Mouse (Mus musculus) CH12F3 (cell line): ENCODE measurements around the gene Magi1.
"Not testable (repeated sequence)": the region's sequence is repeated elsewhere in the genome, so short reads cannot be mapped to it uniquely, and the experiment has no call there.

ENCODE experiments used
- in situ Hi-C: fragments of 300-500 bp; cut with MboI; formaldehyde crosslinking; loops from 2 replicates; pipeline ENCODE4 v1.14.3; 2020; ENCODE audit warnings: low sequenced_read_pairs

Magi1 gene

DNA sequence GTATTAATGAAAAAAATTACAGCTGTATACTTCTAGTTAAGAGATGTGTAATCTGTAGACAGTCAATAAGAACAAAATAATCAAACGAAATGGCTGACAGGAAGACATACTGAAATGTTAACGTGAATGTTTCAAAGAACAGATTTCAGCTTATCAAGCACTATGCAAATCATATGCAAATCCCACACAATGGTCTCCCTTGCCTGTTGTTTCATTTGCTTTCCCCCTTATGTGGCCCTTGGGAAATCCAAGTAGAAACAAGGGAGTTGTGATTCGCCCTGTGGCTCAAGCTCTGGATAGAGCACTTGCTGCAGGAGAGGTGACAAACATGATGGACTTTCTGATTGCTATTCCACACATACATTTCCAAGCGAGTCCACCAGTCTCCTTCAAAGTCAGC lies 275.1 kb downstream of the Magi1 start:
- in situ Hi-C loops, result no loop called here

DNA sequence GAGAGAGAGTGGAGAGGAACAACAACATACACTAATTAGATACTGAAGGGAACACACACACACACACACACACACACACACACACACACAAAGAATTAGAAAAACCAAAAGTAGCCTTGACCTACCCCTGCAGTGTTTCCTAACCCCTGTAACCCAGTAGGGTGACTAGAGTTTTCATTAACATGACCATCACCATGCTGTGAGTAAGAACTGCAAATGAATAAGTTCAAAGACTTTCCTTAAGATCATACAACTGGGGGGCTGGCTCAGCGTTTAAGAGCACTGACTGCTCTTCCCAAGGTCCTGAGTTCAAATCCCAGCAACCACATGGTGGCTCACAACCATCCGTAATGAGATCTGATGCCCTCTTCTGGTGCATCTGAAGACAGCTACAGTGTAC lies 280.1 kb downstream of the Magi1 start:
- in situ Hi-C loops, result not testable (repeated sequence)

DNA sequence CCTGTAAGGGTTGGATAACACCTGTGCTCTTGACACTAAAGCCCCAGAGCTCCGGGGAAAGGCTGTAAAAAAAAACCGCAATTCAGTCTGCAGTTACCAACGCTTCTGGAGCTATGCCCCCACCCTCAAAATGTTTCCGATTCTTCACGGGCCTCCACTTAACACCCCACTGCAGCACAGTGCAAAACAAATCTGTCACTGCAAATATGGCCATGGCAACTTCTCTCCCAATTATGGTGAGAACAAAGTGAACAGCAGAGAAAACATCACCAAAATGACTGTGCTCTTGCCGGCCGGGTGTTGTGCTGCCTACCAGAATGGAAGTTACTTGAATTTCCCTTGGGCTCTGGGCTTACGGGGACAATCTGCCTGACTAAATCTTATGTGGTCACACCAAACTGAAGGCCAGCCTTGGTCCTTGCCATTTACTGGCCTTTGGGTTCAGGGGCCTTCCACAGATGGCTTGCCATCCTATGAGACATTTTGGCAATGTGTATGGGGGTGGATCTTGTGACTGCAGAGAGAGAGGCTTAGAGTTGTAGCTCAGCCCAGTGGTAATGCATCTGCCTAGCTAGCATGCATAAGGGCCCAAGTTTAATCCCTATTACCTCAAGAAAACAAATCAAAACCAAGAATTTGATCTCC lies 286.8 kb downstream of the Magi1 start:
- in situ Hi-C loops, result no loop called here

DNA sequence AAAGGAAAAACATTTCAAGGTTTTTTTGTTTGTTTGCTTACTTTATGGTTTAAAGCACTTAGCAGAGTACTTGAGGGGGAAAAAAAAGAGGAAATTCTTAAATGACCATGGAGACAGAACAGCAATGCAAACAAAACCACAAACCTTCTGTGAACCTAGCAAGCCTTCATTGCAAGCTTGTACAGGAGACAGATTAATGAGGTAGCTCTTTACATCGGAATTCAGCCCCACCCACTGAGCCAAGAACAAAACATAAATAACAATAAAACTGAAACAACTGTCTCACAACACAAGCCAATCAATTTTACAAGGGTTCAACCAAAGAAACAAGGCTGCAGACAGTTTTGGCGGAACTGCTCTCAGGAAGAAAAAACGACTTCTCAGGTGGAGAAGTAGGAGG lies 296.2 kb downstream of the Magi1 start:
- in situ Hi-C loops, result no loop called here

DNA sequence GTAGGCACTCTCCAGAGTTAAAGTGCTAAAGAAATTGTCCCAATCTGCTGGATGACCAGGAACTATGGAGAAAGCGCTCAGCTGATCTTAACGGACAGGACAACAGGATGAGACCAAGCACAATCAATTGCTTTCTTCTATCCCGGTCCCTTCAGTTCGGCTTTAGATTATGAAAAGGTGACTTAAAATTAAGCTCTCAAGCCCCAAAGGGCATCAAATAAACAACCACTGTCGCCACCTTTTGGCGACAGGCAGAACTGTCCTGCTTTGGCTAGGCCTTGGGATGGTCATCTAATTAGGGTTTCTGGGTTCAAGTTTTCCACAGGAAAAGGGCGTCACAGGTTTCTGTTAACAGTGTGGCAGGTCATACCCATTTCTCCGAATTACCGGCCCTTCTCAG lies 298.6 kb downstream of the Magi1 start:
- in situ Hi-C loops, result no loop called here

DNA sequence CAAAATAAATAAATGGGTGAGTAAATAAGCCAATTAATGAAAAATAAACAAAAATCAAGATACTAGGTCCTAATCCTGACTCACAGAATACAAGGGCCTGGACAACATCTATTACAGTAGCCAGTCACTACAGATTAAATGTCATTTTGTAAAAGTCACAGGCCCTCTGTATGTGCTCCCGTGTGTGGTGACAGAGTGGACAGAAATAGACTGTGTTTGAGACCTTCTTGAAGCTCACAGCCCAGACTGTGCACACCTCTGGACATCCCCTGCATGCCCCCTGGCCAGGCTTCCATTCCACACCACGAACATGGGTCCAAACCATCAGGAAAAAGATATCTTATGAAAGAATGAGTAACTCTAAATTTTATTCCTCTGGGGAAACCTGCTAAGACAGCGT lies 300.2 kb downstream of the Magi1 start:
- in situ Hi-C loops, result no loop called here

DNA sequence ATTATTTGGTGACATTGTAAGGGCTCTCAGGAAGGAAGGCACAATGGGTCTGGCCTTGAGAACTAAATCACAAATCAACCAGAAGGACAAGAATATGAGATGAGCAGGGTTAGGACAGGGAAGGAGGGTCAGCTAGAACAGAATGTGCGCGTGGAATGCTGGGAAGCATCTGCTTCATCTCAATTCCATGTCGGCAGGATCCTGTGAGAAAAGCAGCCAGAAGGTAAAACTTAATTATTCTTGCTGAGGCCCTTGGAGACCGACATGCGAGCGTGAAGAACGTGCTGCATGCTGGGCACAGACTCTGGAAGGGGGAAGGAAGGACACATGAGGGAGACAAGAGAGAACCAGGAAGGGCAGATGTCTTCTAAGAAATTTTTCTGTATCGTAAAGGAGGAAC lies 302.5 kb downstream of the Magi1 start:
- in situ Hi-C loops, result no loop called here

DNA sequence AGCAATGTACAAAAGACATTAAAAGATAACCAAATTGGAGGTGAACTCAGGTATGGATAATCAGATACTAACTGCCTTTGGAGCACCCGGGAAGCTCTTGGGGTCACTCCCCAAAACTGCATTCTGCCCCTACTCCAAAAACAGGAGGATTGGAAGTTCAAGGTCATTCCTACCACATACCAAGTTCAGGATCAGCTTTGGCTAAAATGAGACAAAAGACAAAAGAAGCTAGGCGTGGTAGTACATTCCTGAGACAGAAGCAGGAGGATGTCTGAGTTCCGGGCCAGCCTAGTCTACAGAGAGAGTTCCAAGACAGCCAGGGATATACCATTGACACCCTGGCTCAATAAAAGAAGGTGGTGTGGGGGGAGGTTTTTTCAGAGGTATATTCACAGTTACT lies 304.5 kb downstream of the Magi1 start:
- in situ Hi-C loops, result no loop called here

DNA sequence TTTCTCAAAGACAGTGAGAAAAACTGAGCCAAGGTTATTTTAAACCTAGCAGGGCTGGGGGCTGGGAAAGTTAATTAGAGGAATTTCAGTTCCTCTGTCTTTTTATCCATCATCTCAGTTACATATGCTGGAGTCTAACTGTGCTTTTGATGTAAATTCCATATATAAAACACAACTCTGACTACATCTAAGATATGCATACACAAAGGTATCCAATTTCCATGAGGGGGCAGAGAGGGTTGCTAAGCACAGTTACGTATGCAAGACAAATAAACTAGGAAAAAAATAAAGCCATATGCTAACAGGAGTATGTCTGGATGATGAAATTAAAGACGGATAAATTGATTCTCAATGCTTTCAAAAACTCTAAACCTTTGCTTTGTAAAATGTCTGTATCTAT lies 315.0 kb downstream of the Magi1 start:
- in situ Hi-C loops, result no loop called here

DNA sequence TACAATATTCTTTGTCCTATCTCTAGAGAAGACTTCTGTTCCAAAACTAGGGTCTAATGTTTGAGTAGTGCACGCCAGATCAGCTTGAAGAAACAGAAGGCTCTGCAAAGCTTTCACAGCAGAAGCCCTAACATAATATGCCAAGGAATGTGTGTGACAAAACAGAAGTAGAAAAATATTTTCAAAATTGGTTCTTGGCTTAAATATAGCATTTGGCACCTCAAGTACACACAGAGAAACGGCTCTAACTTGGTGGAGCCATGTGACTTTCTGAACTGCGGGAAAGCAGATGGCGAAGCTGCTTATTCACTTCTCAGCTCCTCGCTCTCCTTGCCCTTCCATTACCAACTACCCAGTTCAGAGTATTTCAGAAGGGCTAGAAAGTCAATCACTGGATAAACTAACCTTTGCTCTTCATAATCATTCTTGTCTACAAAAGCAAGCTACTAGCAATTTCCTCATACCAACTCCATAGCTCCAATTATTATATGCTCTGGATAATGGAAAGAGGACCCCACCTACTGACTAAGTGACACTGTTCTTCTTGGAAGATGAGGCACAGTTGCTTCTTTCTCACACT lies 320.9 kb downstream of the Magi1 start:
- in situ Hi-C loops, result no loop called here

DNA sequence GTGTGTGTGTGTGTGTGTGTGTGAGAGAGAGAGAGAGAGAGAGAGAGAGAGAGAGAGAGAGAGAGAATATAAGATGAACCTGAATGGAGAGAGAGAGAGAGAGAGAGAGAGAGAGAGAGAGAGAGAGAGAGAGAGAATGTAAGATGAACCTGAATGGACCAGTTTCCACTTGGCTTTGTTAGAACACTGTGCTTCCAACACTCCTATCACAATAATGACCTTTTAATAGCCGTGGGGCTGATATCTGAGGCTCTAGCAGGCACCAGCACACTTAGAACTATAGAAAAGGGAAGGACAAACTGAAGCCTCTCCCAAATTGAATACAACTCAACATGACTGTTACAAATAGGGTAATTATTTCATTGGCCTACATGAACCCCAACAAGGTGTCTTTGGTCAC lies 321.9 kb downstream of the Magi1 start:
- in situ Hi-C loops, result no loop called here

DNA sequence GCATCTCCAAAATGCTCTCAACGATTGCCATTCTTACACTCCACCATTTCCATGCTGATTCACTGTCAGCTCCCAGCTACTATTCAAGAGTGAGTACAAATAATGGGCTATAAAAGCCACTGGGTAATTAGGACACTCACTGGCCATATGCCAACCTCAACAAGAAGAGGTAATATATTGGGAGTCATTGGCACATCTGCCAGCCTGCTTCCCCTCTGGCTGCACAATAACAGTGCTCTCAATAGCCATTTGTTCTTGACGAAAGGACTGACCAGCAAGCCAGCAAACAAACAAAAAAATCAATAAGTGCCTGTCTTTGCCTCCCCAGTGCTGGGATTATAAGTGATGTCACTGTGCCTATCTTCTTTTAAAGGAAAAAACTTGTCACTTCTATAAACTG lies 326.5 kb downstream of the Magi1 start:
- in situ Hi-C loops, result no loop called here

DNA sequence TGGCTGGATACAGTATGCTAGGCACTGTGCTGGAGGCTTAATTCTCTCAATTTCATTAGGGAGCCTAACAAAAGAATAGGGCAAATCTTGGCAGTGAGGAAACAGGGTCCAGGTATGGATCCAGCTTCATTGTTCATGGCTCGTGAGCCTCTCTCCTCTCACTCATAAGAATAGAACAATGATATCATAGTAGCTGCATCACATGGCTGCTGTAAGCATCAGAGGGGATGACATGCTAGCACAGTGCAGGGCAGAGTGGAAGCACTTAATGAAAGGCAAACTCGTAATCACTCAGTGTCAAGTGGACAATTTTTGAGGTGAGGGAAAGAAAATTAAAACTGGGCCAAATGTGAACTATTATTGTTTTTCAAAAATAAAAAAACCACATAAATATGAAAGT lies 337.1 kb downstream of the Magi1 start:
- in situ Hi-C loops, result no loop called here

DNA sequence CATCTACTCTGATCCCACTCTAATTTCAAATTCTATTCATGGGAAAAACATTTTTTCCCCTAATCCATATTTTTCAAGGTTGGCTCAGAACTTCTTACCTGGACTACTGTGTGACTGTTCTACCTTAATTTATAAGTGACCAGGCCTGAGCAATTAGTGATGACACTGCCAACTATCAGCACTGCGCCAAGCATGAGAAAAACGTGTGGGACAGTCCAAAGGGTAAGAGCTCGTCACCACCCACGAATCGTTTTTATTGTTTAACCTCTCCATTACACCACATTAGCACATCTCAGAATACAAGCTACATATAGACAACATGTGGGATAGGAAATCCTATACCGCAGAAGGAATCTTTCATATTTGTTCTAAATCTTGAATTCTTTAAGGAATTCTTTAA lies 347.4 kb downstream of the Magi1 start:
- in situ Hi-C loops, result no loop called here

DNA sequence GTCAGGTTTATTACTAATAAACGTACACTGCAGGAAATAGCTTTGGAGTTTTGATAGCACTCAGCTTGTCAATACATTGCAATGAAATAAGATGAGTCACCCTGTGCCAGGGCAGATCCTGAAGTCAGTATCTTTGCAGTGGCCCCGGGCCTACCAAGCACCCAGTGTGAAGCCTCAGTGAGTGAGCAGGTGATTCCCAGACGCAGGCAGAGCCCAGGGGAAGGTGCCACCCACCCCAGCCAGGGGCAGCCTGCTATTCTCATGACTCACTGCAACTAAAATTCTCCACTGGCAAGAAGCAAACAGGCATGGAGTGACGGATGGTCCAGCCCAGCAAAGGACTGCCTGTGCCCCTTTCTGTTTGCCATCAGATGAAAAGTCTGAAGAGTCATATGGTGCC lies 347.9 kb downstream of the Magi1 start:
- in situ Hi-C loops, result no loop called here

DNA sequence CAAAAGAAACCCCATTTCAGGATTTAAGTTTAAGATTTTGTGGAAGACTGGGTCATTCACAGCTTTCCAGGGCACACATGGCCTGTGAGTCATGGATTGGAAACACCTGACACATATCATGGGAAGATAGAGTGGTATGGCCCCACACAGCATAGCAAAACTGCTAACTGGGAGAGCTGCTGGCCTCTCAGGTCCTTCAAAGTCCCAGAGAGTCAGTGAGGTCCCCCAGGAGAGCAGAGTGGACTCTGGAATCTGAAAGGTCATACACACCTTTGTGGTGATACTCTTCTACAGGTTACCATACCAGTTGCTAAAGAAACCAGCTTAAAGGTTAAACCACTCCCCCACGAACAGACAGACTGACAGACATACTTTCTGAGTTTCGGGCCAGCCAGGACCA lies 349.0 kb downstream of the Magi1 start:
- in situ Hi-C loops, result no loop called here

DNA sequence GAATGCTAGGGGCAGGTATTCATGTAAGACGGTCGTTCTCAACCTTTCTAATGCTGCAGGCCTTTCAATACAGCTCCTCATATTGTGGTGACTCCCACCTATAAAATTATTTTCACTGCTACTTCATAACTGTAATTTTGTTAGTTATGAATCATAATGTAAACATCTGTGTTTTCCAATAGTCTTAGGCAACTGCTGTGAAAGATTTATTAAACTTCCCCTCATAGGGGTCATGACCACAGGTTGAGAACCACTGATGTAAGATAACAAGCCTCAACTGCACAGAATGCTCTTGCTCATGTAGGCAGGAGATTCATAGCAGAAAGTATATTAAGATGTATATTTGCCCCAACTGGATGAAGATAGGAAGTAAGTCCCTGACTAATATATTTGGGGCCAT lies 359.1 kb downstream of the Magi1 start:
- in situ Hi-C loops, result no loop called here

DNA sequence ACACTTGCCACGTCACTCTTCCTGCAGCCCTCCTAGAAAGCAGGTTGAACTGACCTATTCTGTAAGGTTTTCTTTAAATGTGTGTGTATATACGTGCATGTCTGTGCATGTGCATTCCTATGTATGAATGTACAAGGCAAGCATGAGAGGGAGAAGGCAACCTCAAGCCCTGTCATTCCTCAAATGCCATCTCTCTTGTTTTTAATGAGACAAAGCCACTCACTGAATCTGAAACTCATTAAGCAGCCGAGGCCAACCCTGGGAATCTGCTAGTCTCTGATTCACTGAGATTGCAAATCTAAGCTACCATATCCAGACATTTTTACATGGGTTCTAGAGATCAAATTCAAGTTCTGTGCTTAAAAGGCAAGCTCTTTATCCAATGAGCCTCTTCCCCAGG lies 359.7 kb downstream of the Magi1 start:
- in situ Hi-C loops, result no loop called here

DNA sequence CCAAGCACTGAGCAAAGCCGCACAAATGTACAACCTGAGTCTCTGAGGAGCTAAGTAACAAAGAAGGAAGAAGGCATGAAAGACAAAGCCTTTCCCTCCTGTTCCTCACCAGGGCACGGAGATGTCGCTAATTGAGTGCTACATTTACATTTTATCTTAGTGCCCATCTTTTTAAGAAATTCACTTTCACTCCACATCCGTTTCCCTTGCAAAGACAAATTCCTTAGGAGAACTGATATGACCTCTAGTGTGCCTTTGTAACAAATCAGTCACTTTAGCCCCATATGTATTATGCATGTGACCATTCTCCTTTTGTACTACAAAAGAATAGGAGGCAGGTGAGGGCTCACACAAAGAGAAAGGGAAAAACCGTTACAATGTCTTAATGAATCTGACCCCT lies 360.4 kb downstream of the Magi1 start:
- in situ Hi-C loops, result no loop called here

DNA sequence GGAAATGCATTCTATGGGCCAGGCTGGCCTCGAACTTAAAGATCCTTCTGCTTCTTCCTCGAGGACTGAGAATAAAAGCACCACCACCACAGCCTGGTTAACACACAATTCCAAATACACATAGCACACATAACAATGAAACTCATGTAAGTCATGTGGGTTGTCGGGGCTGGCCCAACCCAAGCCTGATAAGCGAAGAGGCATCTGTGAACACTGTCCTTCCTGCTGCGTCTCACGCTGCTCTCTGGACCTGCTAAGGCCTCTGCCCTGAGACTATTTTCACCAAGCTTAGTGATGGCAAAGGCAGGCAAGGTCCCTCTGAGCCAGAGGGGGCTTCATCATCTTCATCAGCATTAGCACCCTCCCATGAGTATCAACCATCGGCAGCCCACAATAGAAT lies 360.8 kb downstream of the Magi1 start:
- in situ Hi-C loops, result no loop called here

DNA sequence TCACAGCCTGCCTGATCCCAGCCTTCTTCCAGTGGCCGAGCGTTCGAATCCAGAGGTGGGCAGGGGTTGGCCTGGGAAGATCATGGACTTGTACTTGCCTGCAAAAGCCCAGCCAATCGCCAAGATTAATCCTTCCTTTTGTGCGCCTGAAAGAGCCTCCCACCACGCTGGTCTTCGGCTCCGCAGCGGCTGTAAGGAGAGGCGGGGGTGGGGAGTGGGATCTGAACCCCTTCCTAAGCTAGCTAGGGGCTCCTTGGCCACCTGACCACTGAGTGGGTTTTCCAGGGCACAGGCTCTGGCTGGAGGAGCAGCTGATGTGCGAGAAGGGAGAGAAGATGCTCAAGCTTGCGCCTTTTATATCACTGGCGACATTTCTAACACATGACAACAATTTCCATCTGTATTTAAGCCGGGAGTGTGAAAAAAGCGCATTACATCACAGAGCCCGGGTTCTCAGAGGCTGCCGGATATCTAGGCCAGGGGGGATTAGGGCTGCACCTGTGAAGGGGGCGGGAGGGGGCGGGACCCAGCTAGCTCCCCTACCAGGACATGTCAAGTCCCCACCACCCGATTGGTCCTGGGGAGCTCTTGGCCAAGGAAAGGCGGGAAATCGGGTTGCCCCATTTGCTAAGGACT lies 370.4 kb downstream of the Magi1 start:
- in situ Hi-C loops, result no loop called here

DNA sequence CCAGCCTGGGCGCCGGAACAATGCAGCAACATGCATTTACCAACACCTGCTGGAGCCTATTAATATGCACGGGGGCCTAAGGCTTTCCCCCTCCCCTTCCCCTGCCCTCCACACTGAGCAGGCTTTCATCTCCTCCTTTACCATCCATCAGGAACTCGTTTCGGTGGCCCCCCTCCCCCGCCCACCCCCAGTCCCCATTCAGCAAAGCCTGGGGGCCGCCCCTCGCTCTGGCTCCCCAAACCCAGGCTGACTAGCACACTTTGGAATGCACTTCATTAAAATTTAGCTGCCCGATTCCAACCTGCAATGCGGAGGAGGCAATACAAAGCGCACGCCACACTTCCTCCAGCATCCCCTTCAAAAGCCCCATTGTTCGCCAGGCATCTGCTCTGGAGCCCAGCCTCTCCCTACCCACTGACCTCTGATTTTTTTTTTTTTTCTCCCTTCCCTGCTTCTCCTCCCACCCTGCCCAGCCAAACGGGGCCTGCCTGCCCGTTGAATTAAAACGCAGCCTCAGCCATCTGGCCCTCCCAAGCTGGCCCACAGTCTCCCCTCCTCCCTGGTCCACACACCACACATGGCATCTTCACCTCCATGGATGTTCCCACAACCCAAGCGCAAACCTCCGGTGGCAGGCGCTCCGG lies 371.0 kb downstream of the Magi1 start:
- in situ Hi-C loops, result no loop called here
